Mouse (Mus musculus) limb, embryonic 14.5 days (tissue): ENCODE data around the gene Cdk19. TPM values are rescaled to one million over a fixed set of nuclear protein-coding genes. Genes with fewer than 3 reads are reported as not detected.

Source experiments
- ATAC-seq: fragments of 200-750 bp; cut with Nextera tagmentation; 2 replicates; pipeline ENCODE4 v1.8.0; 2017; ENCODE audit warnings: low read depth, moderate number of reproducible peaks, moderate TSS enrichment; ENCODE audit not compliant: low FRiP score
- DNase-seq: peaks from one replicate; pipeline ENCODE4 v3.0.0-alpha.2; 2015; ENCODE audit warnings: low spot score
- H3K27ac ChIP-seq: fragments of 300-500 bp; sonication (generic); replicated peaks from 2 replicates; pipeline ENCODE4 v1.5.1; 2014; ENCODE audit warnings: low read depth, mild to moderate bottlenecking, low read length, moderate library complexity, mixed read lengths
- H3K27me3 ChIP-seq: fragments of 300-500 bp; sonication (generic); 2 replicates; pipeline ENCODE4 v1.6.1; 2014; ENCODE audit warnings: low read length, mixed read lengths; ENCODE audit not compliant: control insufficient read depth, insufficient read depth
- H3K36me3 ChIP-seq: fragments of 300-500 bp; sonication (generic); 2 replicates; pipeline ENCODE4 v1.6.1; 2014; ENCODE audit warnings: mild to moderate bottlenecking, low read length, moderate library complexity, mixed read lengths; ENCODE audit not compliant: control insufficient read depth, insufficient read depth
- H3K4me1 ChIP-seq: fragments of 300-500 bp; sonication (generic); 2 replicates; pipeline ENCODE4 v1.6.1; 2014; ENCODE audit warnings: antibody characterized with exemption, low read length, mixed read lengths; ENCODE audit not compliant: control insufficient read depth, insufficient read depth
- H3K4me2 ChIP-seq: fragments of 300-500 bp; sonication (generic); replicated peaks from 2 replicates; pipeline ENCODE4 v1.6.1; 2014; ENCODE audit warnings: low read depth, mild to moderate bottlenecking, low read length, moderate library complexity; ENCODE audit not compliant: severe bottlenecking
- H3K4me3 ChIP-seq: fragments of 300-500 bp; sonication (generic); replicated peaks from 2 replicates; pipeline ENCODE4 v1.5.1; 2014; ENCODE audit warnings: low read length
- H3K9ac ChIP-seq: fragments of 300-500 bp; sonication (generic); 2 replicates; pipeline ENCODE4 v1.6.1; 2014; ENCODE audit warnings: mild to moderate bottlenecking, low read depth, low read length, moderate library complexity; ENCODE audit not compliant: severe bottlenecking
- H3K9me3 ChIP-seq: fragments of 300-500 bp; sonication (generic); 2 replicates; pipeline ENCODE4 v1.6.1; 2016; ENCODE audit warnings: low read length; ENCODE audit not compliant: control insufficient read depth
- POLR2A ChIP-seq: fragments of 200-500 bp; IDR thresholded peaks from 2 replicates; pipeline ENCODE4 v1.8.0; 2012; ENCODE audit warnings: inconsistent platforms, mild to moderate bottlenecking, moderate library complexity, borderline replicate concordance; ENCODE audit not compliant: insufficient read depth, insufficient read length; ENCODE audit errors: extremely low read depth
- WGBS: fragments of 180-500 bp; shearing (Covaris S2); extraction: QIAGEN DNeasy Blood & Tissue Kit; methylation state at CpG from one replicate; pipeline ENCODE4 v1.1.7; 2014; 5-methylcytosine and 5-hydroxymethylcytosine counted together
- polyA plus RNA-seq, 2 experiments: library from polyadenylated mRNA; depleted of rRNA in 1 of 2; stranded (reverse) in 1 of 2; unstranded in 1 of 2; fragments of >200 nt; fragmentation: Nextera tagmentation in 1 of 2; extraction: Ambion mirVana in 1 of 2; gene quantifications; 2 replicates each; pipeline versions ENCODE4 v1.2.1 to v1.2.3; 2012 to 2014

The Cdk19 gene
- polyA plus RNA-seq, 2 experiments = 12.2 to 13.5 TPM

DNA sequence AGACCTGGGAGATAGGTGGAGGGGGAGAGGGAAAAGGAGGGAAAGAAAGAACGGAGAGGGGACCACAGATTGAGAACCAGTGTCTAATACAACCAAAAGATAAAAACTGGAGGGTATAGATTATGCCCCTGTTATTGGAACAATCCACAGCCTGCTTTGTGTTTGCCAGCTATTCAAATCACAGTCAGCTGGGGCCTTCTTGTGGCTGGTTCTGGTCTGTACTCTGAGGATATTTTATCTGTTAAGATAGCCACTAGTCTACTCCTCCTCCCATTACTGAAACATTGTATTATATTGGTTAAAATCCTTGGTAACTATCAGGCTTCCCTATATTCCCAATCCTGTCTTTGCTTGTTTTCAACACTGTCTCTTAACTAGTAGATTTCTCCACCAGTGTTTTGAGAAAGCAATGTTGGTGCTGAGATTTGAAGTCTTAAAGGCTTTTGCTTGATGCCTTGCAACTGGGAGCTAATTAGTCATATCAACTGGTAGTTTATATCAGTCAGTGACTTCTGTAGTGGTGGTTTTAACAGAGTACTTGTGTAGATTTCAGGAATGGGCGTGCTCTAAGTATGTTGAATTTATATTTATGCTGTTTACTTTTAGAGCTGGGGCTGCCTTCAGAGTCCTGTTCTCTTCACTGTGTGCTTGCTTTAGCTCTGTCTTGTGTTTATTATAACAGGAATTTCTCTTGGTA, 54.2 kb downstream of the Cdk19 start:
- no peak for ATAC-seq

DNA sequence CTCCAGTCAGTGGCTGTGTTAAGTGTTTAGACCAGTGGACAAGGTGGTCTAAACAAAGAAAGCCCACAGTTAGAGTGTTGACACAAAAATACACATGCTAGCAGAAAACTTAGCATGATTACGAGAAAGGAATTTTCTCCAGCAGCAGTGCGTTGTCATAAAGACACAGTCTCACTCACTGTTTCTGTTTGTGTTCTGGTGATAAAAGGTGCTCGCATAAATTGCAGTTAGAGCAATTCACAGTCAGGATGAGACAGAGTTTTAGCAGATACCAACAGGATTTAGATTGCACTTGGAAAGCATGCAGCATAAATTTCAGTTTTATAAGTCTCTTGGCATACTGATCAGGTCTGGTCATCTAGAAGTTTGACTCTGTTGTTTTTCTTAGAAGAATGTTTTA, 59.5 kb downstream of the Cdk19 start:
- H3K4me2 ChIP-seq = no peak overlapping the region
- ATAC-seq (no peak), DNase-seq (no peak)
- no peaks in the 10 kb centered on the region for H3K9me3 ChIP-seq
- H3K4me3 ChIP-seq = no peak overlapping the region
- WGBS = 69% methylated on average over 3 of the region's 3 CpGs
- H3K36me3 ChIP-seq = peaks cover 6% of the 10 kb centered on the region
- peak overlapping the region; percentile 65 for H3K27ac ChIP-seq
- no peak overlapping the region for H3K9ac ChIP-seq
- no peaks in the 10 kb centered on the region for H3K27me3 ChIP-seq
- no peak for TF ChIP-seq POLR2A
- H3K4me1 ChIP-seq = peaks cover 9% of the 10 kb centered on the region; the same call in 1 of the 2 replicates

More for the DNA sequence above, 54.2 kb downstream of the Cdk19 start:
- Histone ChIP-seq H3K9me3 (no peaks in the 10 kb centered on the region), H3K4me1 (peaks cover 6% of the 10 kb centered on the region; the same call in 1 of the 2 replicates), H3K27ac (no peak overlapping the region), H3K4me2 (no peak overlapping the region), H3K27me3 (no peaks in the 10 kb centered on the region), H3K4me3 (no peak overlapping the region), H3K9ac (no peak overlapping the region), H3K36me3 (peaks cover 6% of the 10 kb centered on the region)
- no peak for TF ChIP-seq POLR2A
- WGBS = 84% methylated on average over 2 of the region's 2 CpGs
- no peak for DNase-seq

DNA sequence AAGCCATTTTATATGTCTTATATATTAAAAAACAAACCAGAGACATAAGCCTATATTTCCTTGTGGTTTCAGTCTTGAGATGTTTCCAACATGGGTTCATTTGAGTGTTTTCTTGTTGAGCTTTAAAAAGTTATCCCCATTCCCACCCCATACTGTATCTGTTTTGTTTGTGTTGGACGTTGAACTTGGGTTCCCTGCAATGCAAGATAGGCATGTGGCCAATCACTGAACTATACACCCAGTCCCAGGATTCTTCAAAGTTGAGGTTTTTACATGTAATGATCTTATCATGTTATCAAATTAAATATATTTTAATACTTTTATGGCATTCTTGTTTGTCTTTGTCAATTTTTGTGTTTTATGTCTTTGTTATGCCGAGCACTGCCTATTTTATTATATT, 60.0 kb downstream of the Cdk19 start:
- Histone ChIP-seq H3K36me3 (peaks cover 6% of the 10 kb centered on the region), H3K27me3 (no peaks in the 10 kb centered on the region), H3K4me3 (no peak overlapping the region), H3K9ac (no peak overlapping the region), H3K4me2 (no peak overlapping the region), H3K4me1 (peaks cover 9% of the 10 kb centered on the region; the same call in 1 of the 2 replicates), H3K27ac (no peak overlapping the region), H3K9me3 (no peaks in the 10 kb centered on the region)
- no peak for TF ChIP-seq POLR2A
- DNase-seq (no peak), ATAC-seq (no peak)
- 72% methylated on average over 2 of the region's 2 CpGs for WGBS

DNA sequence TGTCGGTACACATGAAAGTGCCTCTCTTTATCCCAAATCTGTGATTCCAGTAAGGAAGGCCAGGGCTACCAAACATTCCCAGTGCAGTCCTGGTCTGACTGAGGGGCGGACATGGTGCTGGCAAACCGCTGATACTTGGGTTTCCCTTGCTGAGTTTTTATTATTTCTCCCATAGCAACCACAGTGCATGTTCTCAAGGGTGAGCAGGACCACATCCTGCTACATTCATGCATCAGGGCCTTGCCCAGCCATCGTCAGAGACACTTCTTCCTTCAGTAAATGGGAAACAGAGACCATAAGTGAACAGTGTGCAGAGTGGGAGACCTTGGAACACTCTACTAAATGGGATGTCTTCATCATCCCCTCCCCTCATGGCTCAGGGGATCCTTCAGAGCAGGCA, 60.9 kb downstream of the Cdk19 start:
- WGBS = 75% methylated on average over 4 of the region's 4 CpGs

DNA sequence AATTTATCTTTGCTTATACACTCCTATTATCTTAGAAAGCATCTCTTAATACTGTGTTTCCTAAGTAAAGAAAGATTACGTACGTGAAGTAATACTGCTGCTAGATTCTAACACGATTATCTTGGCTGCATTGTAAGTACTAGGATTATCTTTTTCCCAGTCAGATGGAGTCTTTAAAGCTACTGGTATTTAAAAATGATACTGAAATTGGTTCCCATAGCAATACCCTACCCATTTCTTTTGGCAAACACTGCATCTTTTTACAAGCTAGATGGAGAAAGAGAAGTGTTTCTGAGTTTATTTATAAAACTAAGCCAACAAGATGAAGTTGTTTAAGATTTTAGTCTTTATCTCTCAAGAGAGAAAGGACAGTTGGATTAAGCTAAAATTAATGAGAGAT, 67.3 kb downstream of the Cdk19 start:
- no peak for TF ChIP-seq POLR2A
- Histone ChIP-seq H3K4me3 (no peak overlapping the region), H3K9me3 (no peaks in the 10 kb centered on the region), H3K27me3 (no peaks in the 10 kb centered on the region), H3K36me3 (no peaks in the 10 kb centered on the region), H3K27ac (no peak overlapping the region), H3K9ac (no peak overlapping the region), H3K4me2 (no peak overlapping the region), H3K4me1 (no peaks in the 10 kb centered on the region)
- DNase-seq = no peak
- 90% methylated on average over 3 of the region's 3 CpGs for WGBS
- ATAC-seq = no peak

More for the DNA sequence above, 60.9 kb downstream of the Cdk19 start:
- Histone ChIP-seq H3K27ac (no peak overlapping the region), H3K27me3 (no peaks in the 10 kb centered on the region), H3K9me3 (no peaks in the 10 kb centered on the region), H3K4me1 (peaks cover 9% of the 10 kb centered on the region; the same call in 1 of the 2 replicates), H3K4me3 (no peak overlapping the region), H3K36me3 (peaks cover 6% of the 10 kb centered on the region), H3K4me2 (no peak overlapping the region), H3K9ac (no peak overlapping the region)
- DNase-seq = no peak
- TF ChIP-seq POLR2A = no peak
- ATAC-seq = no peak
